Mouse (Mus musculus) right cerebral cortex, adult 18-20 months (tissue): ENCODE results near the gene Taok3.

Experiments
- DNase-seq: peaks from one replicate; pipeline ENCODE4 v3.0.0; 2022; ENCODE audit warnings: mixed read lengths

Gene Taok3

GRCm38 (mm10) chr5:117119777-117120488 lies at the start of gene Taok3:
Taok3 (plus strand) TSS chr5:117120129.
- peak; percentile 98 for DNase-seq

GRCm38 (mm10) chr5:117087718-117088117 lies 32.2 kb upstream of the Taok3 start:
- DNase-seq, result no peak

GRCm38 (mm10) chr5:117089147-117089546 lies 30.8 kb upstream of the Taok3 start:
- DNase-seq, result no peak

- no peak for DNase-seq
Measured at GRCm38 (mm10) chr5:117089786-117090185, 30.1 kb upstream of the Taok3 start.

- DNase-seq, result peak; percentile 36
Measured at GRCm38 (mm10) chr5:117094431-117094830, 25.5 kb upstream of the Taok3 start.

GRCm38 (mm10) chr5:117096716-117097115 lies 23.2 kb upstream of the Taok3 start:
- DNase-seq, result no peak

- DNase-seq, result no peak
Measured at GRCm38 (mm10) chr5:117099008-117099407, 20.9 kb upstream of the Taok3 start.

- no peak for DNase-seq
Measured at GRCm38 (mm10) chr5:117099742-117100141, 20.2 kb upstream of the Taok3 start.

GRCm38 (mm10) chr5:117103194-117103929 lies 16.6 kb upstream of the Taok3 start:
- DNase-seq, result no peak

GRCm38 (mm10) chr5:117104329-117104728 lies 15.6 kb upstream of the Taok3 start:
- no peak for DNase-seq

- DNase-seq, result no peak
Measured at GRCm38 (mm10) chr5:117105761-117106160, 14.2 kb upstream of the Taok3 start.

GRCm38 (mm10) chr5:117108292-117108691 lies 11.6 kb upstream of the Taok3 start:
- DNase-seq, result no peak

GRCm38 (mm10) chr5:117108731-117109130 lies 11.2 kb upstream of the Taok3 start:
- no peak for DNase-seq

GRCm38 (mm10) chr5:117109522-117109921 lies 10.4 kb upstream of the Taok3 start:
- no peak for DNase-seq

- DNase-seq, result no peak
Measured at GRCm38 (mm10) chr5:117111064-117111773, 8.7 kb upstream of the Taok3 start.

GRCm38 (mm10) chr5:117111774-117112112 lies 8.2 kb upstream of the Taok3 start:
- no peak for DNase-seq

- DNase-seq, result no peak
Measured at GRCm38 (mm10) chr5:117113330-117113729, 6.6 kb upstream of the Taok3 start.

- no peak for DNase-seq
Measured at GRCm38 (mm10) chr5:117114581-117115192, 5.2 kb upstream of the Taok3 start.

- DNase-seq, result no peak
Measured at GRCm38 (mm10) chr5:117115193-117115767, 4.6 kb upstream of the Taok3 start.

GRCm38 (mm10) chr5:117115836-117116366 lies 4.0 kb upstream of the Taok3 start, which contains the start of gene Suds3:
Suds3 (minus strand) TSS chr5:117116113.
- peak; percentile 96 for DNase-seq

- no peak for DNase-seq
Measured at GRCm38 (mm10) chr5:117116660-117117059, 3.3 kb upstream of the Taok3 start.

GRCm38 (mm10) chr5:117117241-117117640 lies 2.7 kb upstream of the Taok3 start:
- no peak for DNase-seq

GRCm38 (mm10) chr5:117117716-117118115 lies 2.2 kb upstream of the Taok3 start:
- DNase-seq, result no peak
